Mouse (Mus musculus) limb, embryonic 15.5 days (tissue): ENCODE data around the gene Sh3pxd2a. TPM values are rescaled to one million over a fixed set of nuclear protein-coding genes. Genes with fewer than 3 reads are reported as not detected.
A peak's percentile ranks its signal among the peaks of the same experiment; 100 is the strongest.

Experiments
- ATAC-seq: fragments of 200-750 bp; cut with Nextera tagmentation; 2 replicates; pipeline ENCODE4 v1.8.0; 2017; ENCODE audit warnings: low read depth, moderate TSS enrichment; ENCODE audit not compliant: insufficient number of reproducible peaks, low FRiP score, low TSS enrichment
- H3K27ac ChIP-seq: fragments of 300-500 bp; sonication (generic); 2 replicates; pipeline ENCODE4 v1.5.1; 2015; ENCODE audit warnings: moderate library complexity, mild to moderate bottlenecking, inconsistent platforms
- H3K27me3 ChIP-seq: fragments of 300-500 bp; sonication (generic); 2 replicates; pipeline ENCODE4 v1.6.1; 2015; ENCODE audit warnings: inconsistent platforms
- H3K36me3 ChIP-seq: fragments of 300-500 bp; sonication (generic); 2 replicates; pipeline ENCODE4 v1.6.1; 2015; ENCODE audit warnings: inconsistent platforms
- H3K4me1 ChIP-seq: fragments of 300-500 bp; sonication (generic); 2 replicates; pipeline ENCODE4 v1.6.1; 2015; ENCODE audit warnings: inconsistent platforms
- H3K4me2 ChIP-seq: fragments of 300-500 bp; sonication (generic); 2 replicates; pipeline ENCODE4 v1.6.1; 2015; ENCODE audit warnings: mild to moderate bottlenecking, inconsistent platforms
- H3K4me3 ChIP-seq: fragments of 300-500 bp; sonication (generic); 2 replicates; pipeline ENCODE4 v1.5.1; 2015; ENCODE audit warnings: mild to moderate bottlenecking, inconsistent platforms
- H3K9ac ChIP-seq: fragments of 300-500 bp; sonication (generic); 2 replicates; pipeline ENCODE4 v1.6.1; 2015; ENCODE audit warnings: inconsistent platforms
- H3K9me3 ChIP-seq: fragments of 300-500 bp; sonication (generic); 2 replicates; pipeline ENCODE4 v1.6.1; 2016; ENCODE audit warnings: inconsistent platforms
- WGBS: fragments of 180-500 bp; shearing (Covaris S2); methylation state at CpG from one replicate; pipeline ENCODE4 v1.1.7; 2015; 5-methylcytosine and 5-hydroxymethylcytosine counted together
- polyA plus RNA-seq: library from polyadenylated mRNA; unstranded; fragments of >200 nt; fragmentation: Nextera tagmentation; extraction: Ambion mirVana; gene quantifications from 2 replicates; pipeline ENCODE4 v1.2.1, GENCODE M21; 2015

Sh3pxd2a gene
- polyA plus RNA-seq, 1 experiment from 2014 or later, result 12.4 TPM

- WGBS, result 89% methylated on average over 14 of the region's 14 CpGs
- H3K9me3 ChIP-seq, result no peaks in the 10 kb centered on the region
- H3K36me3 ChIP-seq, result peaks cover 48% of the 10 kb centered on the region
- no peak overlapping the region; the same call in 1 of the 2 replicates for H3K27ac ChIP-seq
- ATAC-seq, result no peak
- no peaks in the 10 kb centered on the region for H3K27me3 ChIP-seq
- H3K4me1 ChIP-seq, result peaks cover 62% of the 10 kb centered on the region
- no peak overlapping the region for H3K9ac ChIP-seq
- no peak overlapping the region for H3K4me3 ChIP-seq
- H3K4me2 ChIP-seq, result no peak overlapping the region
Measured at GRCm38 (mm10) chr19:47306128-47306916, 157.9 kb downstream of the Sh3pxd2a start.

DNA sequence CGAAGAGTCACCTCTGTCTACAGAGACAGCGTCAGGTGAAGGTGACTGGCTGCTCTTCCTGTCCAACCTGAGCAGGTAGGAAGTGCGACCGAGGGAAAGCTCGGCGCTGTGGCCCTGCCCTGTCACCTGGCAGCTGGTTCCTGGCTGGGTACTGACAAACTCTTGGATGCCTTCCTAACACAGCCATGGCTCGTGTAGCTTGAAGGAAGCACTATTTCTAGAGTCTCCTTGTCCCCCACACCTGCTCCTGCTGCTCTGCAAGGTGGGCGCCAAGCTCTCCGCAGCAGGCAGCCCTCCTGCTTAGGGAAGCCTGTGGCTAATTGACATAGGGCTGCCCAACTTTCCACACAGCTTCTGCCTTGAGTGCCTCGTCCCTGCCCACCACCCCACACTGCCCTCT, 158.8 kb downstream of the Sh3pxd2a start:
- ATAC-seq, result no peak
- Histone ChIP-seq H3K9me3 (no peaks in the 10 kb centered on the region), H3K9ac (no peak overlapping the region), H3K4me3 (no peak overlapping the region), H3K27me3 (no peaks in the 10 kb centered on the region), H3K27ac (0 out of 2 replicates have a peak overlapping the region, but pooled peaks have one; percentile 76), H3K4me2 (no peak overlapping the region), H3K4me1 (peaks cover 62% of the 10 kb centered on the region), H3K36me3 (peaks cover 44% of the 10 kb centered on the region)
- WGBS, result 87% methylated on average over 10 of the region's 10 CpGs

- Histone ChIP-seq H3K9me3 (no peaks in the 10 kb centered on the region), H3K4me2 (no peak overlapping the region), H3K9ac (no peak overlapping the region), H3K4me1 (peaks cover 60% of the 10 kb centered on the region), H3K27me3 (no peaks in the 10 kb centered on the region), H3K27ac (peak overlapping the region; percentile 76), H3K4me3 (no peak overlapping the region), H3K36me3 (peaks cover 45% of the 10 kb centered on the region)
- no peak for ATAC-seq
- 77% methylated on average over 5 of the region's 5 CpGs for WGBS
Measured at GRCm38 (mm10) chr19:47304170-47304745, 159.9 kb downstream of the Sh3pxd2a start.

GRCm38 (mm10) chr19:47303128-47303527, 161.1 kb downstream of the Sh3pxd2a start:
- Histone ChIP-seq H3K4me1 (peaks cover 67% of the 10 kb centered on the region), H3K9ac (no peak overlapping the region), H3K4me2 (no peak overlapping the region), H3K9me3 (no peaks in the 10 kb centered on the region), H3K4me3 (no peak overlapping the region), H3K36me3 (peaks cover 46% of the 10 kb centered on the region), H3K27ac (peak overlapping the region; percentile 76; the same call in 1 of the 2 replicates), H3K27me3 (no peaks in the 10 kb centered on the region)
- ATAC-seq, result no peak
- 86% methylated on average over 10 of the region's 10 CpGs for WGBS

DNA sequence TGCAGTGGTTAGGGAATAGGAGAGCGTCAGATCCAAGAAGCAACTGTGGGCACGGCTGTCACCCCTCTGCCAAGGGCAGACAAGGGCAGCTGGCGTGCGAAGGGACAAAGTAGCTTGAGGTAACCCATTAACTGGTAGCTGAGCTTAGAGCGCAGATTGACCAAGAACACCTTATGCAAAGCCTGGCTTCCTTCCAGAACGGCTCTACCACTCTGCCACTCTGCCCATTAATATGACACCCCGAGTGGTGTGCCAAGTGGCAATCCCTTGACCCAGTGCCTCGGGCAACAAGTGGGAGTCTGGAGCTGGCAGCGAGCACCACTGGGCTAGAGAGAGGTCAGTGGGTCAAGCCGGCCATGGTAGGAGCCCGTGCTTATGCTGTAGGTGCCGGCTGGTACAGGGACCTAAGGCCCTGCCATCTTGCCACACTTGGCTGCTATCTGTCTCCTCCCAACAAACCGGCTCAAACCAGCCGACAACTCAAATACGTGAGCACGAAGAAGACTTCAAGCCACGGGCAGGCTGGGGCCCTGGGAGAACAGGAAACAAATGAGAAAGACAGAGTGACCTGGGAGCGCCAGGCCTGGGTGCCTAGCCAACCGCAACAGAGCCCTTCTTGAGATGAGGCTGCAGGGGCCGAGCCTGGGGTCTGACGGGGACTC, 161.9 kb downstream of the Sh3pxd2a start:
- ATAC-seq, result no peak
- peaks cover 48% of the 10 kb centered on the region for H3K36me3 ChIP-seq
- H3K27ac ChIP-seq, result peak overlapping the region; percentile 76
- H3K9me3 ChIP-seq, result no peaks in the 10 kb centered on the region
- WGBS, result 60% methylated on average over 21 of the region's 21 CpGs
- no peaks in the 10 kb centered on the region for H3K27me3 ChIP-seq
- H3K4me2 ChIP-seq, result 0 out of 2 replicates have a peak overlapping the region, but pooled peaks have one; percentile 15
- H3K4me3 ChIP-seq, result no peak overlapping the region
- H3K9ac ChIP-seq, result no peak overlapping the region
- peaks cover 75% of the 10 kb centered on the region for H3K4me1 ChIP-seq

- Histone ChIP-seq H3K9me3 (no peaks in the 10 kb centered on the region), H3K27ac (peak overlapping the region; percentile 76), H3K36me3 (peaks cover 49% of the 10 kb centered on the region), H3K4me2 (peak overlapping the region; percentile 15; the same call in 1 of the 2 replicates), H3K9ac (no peak overlapping the region), H3K4me1 (peaks cover 82% of the 10 kb centered on the region), H3K4me3 (no peak overlapping the region), H3K27me3 (no peaks in the 10 kb centered on the region)
- ATAC-seq, result peak; percentile 32; the same call in 1 of the 2 replicates
- WGBS, result 12% methylated on average over 19 of the region's 19 CpGs
Measured at GRCm38 (mm10) chr19:47301303-47302190, 162.7 kb downstream of the Sh3pxd2a start.

DNA sequence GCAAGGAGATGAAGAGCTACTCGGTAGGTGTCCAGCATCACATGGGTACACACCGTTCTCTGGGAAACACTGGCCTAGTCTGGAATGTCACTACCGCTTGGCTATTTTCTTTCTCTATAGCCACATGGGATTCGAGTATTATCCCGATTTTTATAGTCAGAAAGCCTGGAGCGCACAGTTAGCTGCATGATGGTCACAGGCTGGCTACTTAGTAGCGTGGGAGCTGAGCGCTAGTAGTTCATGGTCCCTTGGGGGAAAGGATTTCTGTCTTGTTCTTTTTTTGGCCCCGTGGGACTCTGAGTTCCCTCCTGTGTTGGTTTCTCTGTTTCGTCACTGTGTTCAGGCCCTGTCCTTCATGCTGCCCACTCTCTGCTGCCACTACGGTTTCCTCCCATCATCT, 166.1 kb downstream of the Sh3pxd2a start:
- no peak overlapping the region for H3K9ac ChIP-seq
- peaks cover 74% of the 10 kb centered on the region for H3K4me1 ChIP-seq
- no peak overlapping the region for H3K4me2 ChIP-seq
- peaks cover 35% of the 10 kb centered on the region for H3K36me3 ChIP-seq
- no peak for ATAC-seq
- H3K27me3 ChIP-seq, result no peaks in the 10 kb centered on the region
- no peak overlapping the region for H3K4me3 ChIP-seq
- 70% methylated on average over 11 of the region's 11 CpGs for WGBS
- H3K9me3 ChIP-seq, result no peaks in the 10 kb centered on the region
- H3K27ac ChIP-seq, result peak overlapping the region; percentile 63; the same call in 1 of the 2 replicates

DNA sequence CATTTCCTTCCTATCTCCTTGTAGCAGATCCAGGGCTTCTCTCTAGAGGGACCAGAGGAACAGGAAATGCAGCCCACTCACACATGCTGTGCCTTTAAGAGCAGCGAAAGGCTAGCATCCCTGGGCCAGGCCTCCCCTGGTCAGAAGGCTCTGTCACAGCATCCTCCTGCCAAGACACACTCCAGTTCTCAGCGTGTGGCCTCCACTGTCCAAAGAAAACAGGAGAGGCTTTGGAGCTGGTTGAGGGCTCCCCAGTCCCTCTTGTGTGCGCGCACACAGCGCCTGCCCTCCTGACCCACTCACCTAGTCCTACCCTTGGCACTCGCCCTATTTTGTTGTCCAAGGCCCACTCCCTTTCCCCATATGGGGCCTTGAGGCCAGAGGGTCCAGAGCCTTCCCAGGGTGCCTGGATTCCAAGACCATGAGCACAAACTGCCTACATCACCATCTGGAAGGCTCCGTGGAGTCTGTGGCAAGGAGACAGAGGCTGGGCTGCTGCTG, 171.7 kb downstream of the Sh3pxd2a start:
- WGBS, result 39% methylated on average over 7 of the region's 7 CpGs
- no peak overlapping the region for H3K4me3 ChIP-seq
- ATAC-seq, result 0 out of 2 replicates have a peak, but pooled peaks have one; percentile 12
- no peak overlapping the region for H3K4me2 ChIP-seq
- H3K36me3 ChIP-seq, result peaks cover 54% of the 10 kb centered on the region
- no peaks in the 10 kb centered on the region for H3K27me3 ChIP-seq
- peaks cover 52% of the 10 kb centered on the region for H3K4me1 ChIP-seq
- H3K9ac ChIP-seq, result no peak overlapping the region
- no peaks in the 10 kb centered on the region for H3K9me3 ChIP-seq
- peak overlapping the region; percentile 81 for H3K27ac ChIP-seq

DNA sequence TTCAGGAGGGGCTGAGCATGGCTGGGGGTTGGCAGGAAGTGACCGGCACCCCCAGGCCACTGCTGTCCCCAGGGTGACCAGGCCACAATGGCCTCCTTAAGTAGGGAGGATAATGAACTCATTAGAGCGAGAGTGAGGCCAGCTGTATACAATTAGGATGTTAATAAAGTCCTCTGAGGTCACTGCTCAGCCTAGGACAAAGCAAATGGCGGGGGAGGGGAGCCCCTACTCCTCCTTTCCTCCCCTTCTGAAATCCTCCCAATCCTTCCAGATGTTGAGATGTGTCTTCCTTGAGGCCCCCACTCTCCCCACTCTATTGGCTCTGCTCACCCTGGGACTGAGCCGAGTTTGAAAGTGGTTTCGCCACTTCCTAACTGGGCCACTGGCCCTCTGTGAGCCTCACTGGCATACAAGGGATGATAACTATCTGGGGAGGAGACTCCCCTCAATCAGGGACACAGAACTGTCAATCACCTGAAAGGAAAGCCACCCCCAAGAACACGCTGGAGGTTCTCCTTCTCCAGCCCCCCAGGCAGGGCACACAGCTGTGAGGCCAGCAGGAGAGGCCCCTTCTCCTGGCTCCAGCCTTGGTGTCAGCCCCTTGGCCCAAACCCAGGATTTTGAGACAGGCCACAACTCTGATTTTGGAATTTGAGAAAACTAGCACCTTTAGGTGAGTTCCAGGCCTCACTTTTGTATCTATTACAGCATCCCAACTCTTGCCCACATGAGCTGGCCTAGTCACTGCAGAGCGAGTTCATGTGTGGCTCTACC, 172.7 kb downstream of the Sh3pxd2a start:
- H3K27me3 ChIP-seq, result no peaks in the 10 kb centered on the region
- peaks cover 55% of the 10 kb centered on the region for H3K36me3 ChIP-seq
- peak overlapping the region; percentile 81 for H3K27ac ChIP-seq
- peaks cover 43% of the 10 kb centered on the region for H3K4me1 ChIP-seq
- no peak for ATAC-seq
- WGBS, result 35% methylated on average over 7 of the region's 7 CpGs
- H3K9me3 ChIP-seq, result no peaks in the 10 kb centered on the region
- no peak overlapping the region for H3K4me3 ChIP-seq
- H3K4me2 ChIP-seq, result no peak overlapping the region
- no peak overlapping the region for H3K9ac ChIP-seq

- no peak for ATAC-seq
- Histone ChIP-seq H3K27me3 (no peaks in the 10 kb centered on the region), H3K36me3 (peaks cover 86% of the 10 kb centered on the region), H3K9me3 (no peaks in the 10 kb centered on the region), H3K4me1 (peaks cover 25% of the 10 kb centered on the region), H3K9ac (no peak overlapping the region), H3K27ac (no peak overlapping the region), H3K4me2 (no peak overlapping the region), H3K4me3 (no peak overlapping the region)
- 83% methylated on average over 17 of the region's 17 CpGs for WGBS
Measured at GRCm38 (mm10) chr19:47286886-47287450, 177.2 kb downstream of the Sh3pxd2a start.
